Mouse (Mus musculus) liver, adult 2 months (tissue): Measurements from ENCODE around the gene B430306N03Rik. TPM values are rescaled to one million over a fixed set of nuclear protein-coding genes. Genes with fewer than 3 reads are reported as not detected.
A peak's percentile ranks its signal among the peaks of the same experiment; 100 is the strongest.

Experiments used
- DNase-seq: peaks from one replicate; pipeline ENCODE4 v3.0.0-alpha.2; 2011; ENCODE audit warnings: low read depth, low spot score; ENCODE audit errors: extremely low read depth
- H3K27ac ChIP-seq: fragments of 200-500 bp; replicated peaks from 2 replicates; pipeline ENCODE4 v1.5.1; 2012; ENCODE audit warnings: low read depth, mild to moderate bottlenecking, control low read depth, inconsistent platforms, low read length; ENCODE audit not compliant: insufficient read depth
- H3K27me3 ChIP-seq: fragments of 200-500 bp; 2 replicates; pipeline ENCODE4 v1.6.1; 2012; ENCODE audit warnings: mild to moderate bottlenecking, moderate library complexity, low read length, inconsistent platforms; ENCODE audit not compliant: control insufficient read depth, insufficient read depth
- H3K36me3 ChIP-seq: fragments of 200-500 bp; 2 replicates; pipeline ENCODE4 v1.6.1; 2012; ENCODE audit warnings: low read length, inconsistent platforms; ENCODE audit not compliant: control insufficient read depth, insufficient read depth
- H3K4me1 ChIP-seq: fragments of 200-500 bp; 2 replicates; pipeline ENCODE4 v1.6.1; 2011; ENCODE audit warnings: low read length; ENCODE audit not compliant: control insufficient read depth, insufficient read depth
- H3K4me3 ChIP-seq: fragments of 200-500 bp; 2 replicates; pipeline ENCODE4 v1.5.1; 2011; ENCODE audit warnings: low read depth, mild to moderate bottlenecking, control low read depth, low read length, moderate library complexity; ENCODE audit not compliant: insufficient read depth
- H3K79me2 ChIP-seq: fragments of 200-500 bp; 2 replicates; pipeline ENCODE4 v1.6.1; 2012; ENCODE audit warnings: inconsistent platforms, mild to moderate bottlenecking, low read length, moderate library complexity; ENCODE audit not compliant: control insufficient read depth, insufficient read depth
- H3K9ac ChIP-seq: fragments of 200-500 bp; 2 replicates; pipeline ENCODE4 v1.6.1; 2012; ENCODE audit warnings: low read depth, mild to moderate bottlenecking, control low read depth, inconsistent platforms, low read length
- CTCF ChIP-seq: fragments of 200-500 bp; IDR thresholded peaks from 2 replicates; pipeline ENCODE4 v1.5.1; 2011; ENCODE audit warnings: low read depth, low read length, control low read depth
- POLR2A ChIP-seq: fragments of 200-500 bp; IDR thresholded peaks from 2 replicates; pipeline ENCODE4 v1.6.1; 2011; ENCODE audit warnings: low read length, control low read depth; ENCODE audit not compliant: insufficient read depth; ENCODE audit errors: extremely low read depth
- WGBS: fragments of 180-500 bp; shearing (Covaris S2); methylation state at CpG from one replicate; pipeline ENCODE4 v1.1.7; 2018; 5-methylcytosine and 5-hydroxymethylcytosine counted together
- polyA plus RNA-seq: library from polyadenylated mRNA; depleted of rRNA; stranded (reverse); fragments of >200 nt; gene quantifications from 2 replicates; pipeline ENCODE4 v1.2.3, GENCODE M21; 2012
- total RNA-seq: library from RNA; depleted of rRNA; stranded (reverse); fragments of >200 nt; gene quantifications from 2 replicates; pipeline ENCODE4 v1.2.3, GENCODE M21; 2014

The B430306N03Rik gene
- total and polyA plus RNA-seq, 2 experiments: 0.83 to 1.9 TPM

DNA sequence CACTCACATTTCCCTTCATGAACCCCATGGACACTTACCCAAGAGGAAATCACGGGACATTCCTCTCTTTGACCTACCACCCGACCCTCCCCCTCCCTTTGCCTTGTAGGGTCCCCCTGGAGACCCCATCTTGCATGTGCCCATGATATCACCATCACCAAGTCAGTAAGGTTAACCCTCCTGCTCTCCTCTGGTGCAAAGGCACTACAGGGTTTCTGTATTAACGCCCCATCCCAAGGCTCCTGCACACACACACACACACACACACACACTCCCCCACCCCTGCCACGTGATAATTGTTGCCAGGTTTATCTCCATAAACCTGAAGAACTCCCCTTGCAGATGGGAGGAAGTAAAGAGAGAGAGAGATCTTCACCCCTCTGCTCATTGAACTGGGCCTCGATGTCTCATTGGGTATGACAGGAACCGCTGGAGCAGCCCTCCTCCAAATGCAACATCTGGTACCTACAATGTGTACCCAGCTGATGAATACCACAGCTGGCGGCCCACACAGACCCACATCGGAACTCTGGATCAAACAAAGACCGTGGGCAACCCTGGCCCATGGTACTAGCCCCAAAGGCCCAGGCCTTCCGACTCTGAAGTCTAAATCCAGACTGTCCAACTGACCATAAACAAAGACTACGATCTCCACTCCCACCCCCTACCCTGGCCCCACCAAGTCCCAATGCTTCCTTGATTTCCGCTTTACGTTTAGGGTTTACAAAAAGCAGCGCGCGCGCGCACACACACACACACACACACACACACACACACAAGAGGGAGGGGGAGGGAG is 34.8 kb upstream of the B430306N03Rik start:
- no peak for DNase-seq
- WGBS: 37% methylated on average over 18 of the region's 18 CpGs
- Histone ChIP-seq H3K9ac (no peak overlapping the region), H3K79me2 (no peaks in the 10 kb centered on the region), H3K27me3 (peaks cover 3% of the 10 kb centered on the region; the same call in 1 of the 2 replicates), H3K4me3 (no peak overlapping the region), H3K27ac (no peak overlapping the region), H3K4me1 (no peaks in the 10 kb centered on the region), H3K36me3 (no peaks in the 10 kb centered on the region)
- no peak for TF ChIP-seq POLR2A
- no peak for TF ChIP-seq CTCF

- TF ChIP-seq CTCF (no peak), POLR2A (no peak)
- Histone ChIP-seq H3K79me2 (no peaks in the 10 kb centered on the region), H3K27ac (no peak overlapping the region), H3K36me3 (no peaks in the 10 kb centered on the region), H3K9ac (no peak overlapping the region), H3K4me3 (no peak overlapping the region), H3K27me3 (peaks cover 3% of the 10 kb centered on the region; the same call in 1 of the 2 replicates), H3K4me1 (no peaks in the 10 kb centered on the region)
- no peak for DNase-seq
- WGBS: 12% methylated on average over 3 of the region's 3 CpGs
Measured at GRCm38 (mm10) chr17:48281739-48282085, 34.2 kb upstream of the B430306N03Rik start.

GRCm38 (mm10) chr17:48286765-48287164 is 29.2 kb upstream of the B430306N03Rik start:
- Histone ChIP-seq H3K4me3 (no peak overlapping the region), H3K9ac (no peak overlapping the region), H3K4me1 (no peaks in the 10 kb centered on the region), H3K27ac (no peak overlapping the region), H3K27me3 (no peaks in the 10 kb centered on the region), H3K36me3 (no peaks in the 10 kb centered on the region), H3K79me2 (no peaks in the 10 kb centered on the region)
- TF ChIP-seq POLR2A (no peak), CTCF (no peak)
- peak; percentile 20 for DNase-seq
- 52% methylated on average over 1 of the region's 1 CpGs for WGBS

DNA sequence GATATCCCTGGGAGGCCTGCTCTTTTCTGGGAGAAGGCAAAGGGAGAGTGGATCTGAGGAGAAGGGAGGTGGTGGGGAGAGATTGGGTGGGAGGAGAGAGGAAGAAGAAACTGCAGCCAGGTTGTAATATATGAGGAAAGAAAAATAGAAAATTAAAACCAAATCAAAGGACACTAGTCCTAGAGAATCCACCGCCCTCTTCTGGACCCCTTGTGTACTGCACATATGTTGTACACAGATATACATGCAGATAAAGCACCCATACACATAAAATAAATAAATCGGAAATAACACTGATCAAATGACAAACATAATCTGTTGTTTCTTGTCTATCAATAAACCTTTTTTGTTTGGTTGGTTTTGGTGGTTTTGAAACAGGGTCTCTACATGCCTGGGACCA is 28.7 kb upstream of the B430306N03Rik start:
- TF ChIP-seq POLR2A (no peak), CTCF (no peak)
- DNase-seq: no peak

DNA sequence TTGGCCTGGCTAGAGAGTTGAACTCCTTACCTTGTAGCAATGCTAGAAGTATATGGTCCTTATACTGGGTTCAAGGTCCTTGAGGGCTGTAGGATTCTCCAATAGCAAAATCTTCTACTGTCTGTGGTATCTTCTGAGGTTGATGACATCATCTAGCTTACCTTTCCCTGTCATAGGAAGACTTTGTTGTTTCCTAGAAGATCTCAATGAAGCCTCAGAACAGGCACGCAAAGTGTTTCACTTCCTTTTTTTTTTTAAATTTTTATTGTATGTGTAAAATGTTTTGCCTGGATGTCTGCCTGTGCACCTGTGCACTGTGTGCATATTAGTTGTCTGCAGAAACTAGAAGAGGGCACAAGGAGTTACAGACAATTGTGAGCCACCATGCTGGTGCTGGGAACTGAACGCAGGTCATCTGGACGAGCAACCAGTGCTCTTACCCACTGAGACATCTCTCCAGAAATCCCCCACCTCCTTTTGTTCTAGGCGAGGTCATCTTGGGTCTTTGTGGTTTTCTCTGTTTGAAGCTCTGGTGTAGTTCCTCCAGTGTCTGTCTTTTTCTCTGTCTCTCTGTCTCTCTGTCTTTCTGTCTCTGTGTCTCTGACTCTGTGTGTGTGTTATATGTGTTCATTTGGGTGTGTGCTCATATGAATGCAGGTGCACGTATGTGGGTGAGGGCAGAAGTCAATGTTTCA is 22.3 kb upstream of the B430306N03Rik start:
- Histone ChIP-seq H3K36me3 (no peaks in the 10 kb centered on the region), H3K27me3 (no peaks in the 10 kb centered on the region), H3K4me3 (no peak overlapping the region), H3K79me2 (no peaks in the 10 kb centered on the region), H3K9ac (no peak overlapping the region), H3K27ac (no peak overlapping the region), H3K4me1 (no peaks in the 10 kb centered on the region)
- WGBS: 77% methylated on average over 5 of the region's 5 CpGs
- TF ChIP-seq POLR2A: no peak
- no peak for DNase-seq

More for the DNA sequence above, 28.7 kb upstream of the B430306N03Rik start:
- no peaks in the 10 kb centered on the region for H3K27me3 ChIP-seq
- H3K4me1 ChIP-seq: no peaks in the 10 kb centered on the region
- H3K79me2 ChIP-seq: no peaks in the 10 kb centered on the region
- H3K36me3 ChIP-seq: no peaks in the 10 kb centered on the region
- 67% methylated on average over 2 of the region's 2 CpGs for WGBS
- H3K4me3 ChIP-seq: no peak overlapping the region
- no peak overlapping the region for H3K9ac ChIP-seq
- no peak overlapping the region for H3K27ac ChIP-seq

GRCm38 (mm10) chr17:48299203-48299602 is 16.7 kb upstream of the B430306N03Rik start, which contains the start of gene Treml2:
Gene Treml2 (plus strand): TSS chr17:48299498.
- TF ChIP-seq CTCF: no peak
- TF ChIP-seq POLR2A: no peak
- Histone ChIP-seq H3K9ac (no peak within 1 kb of the TSS), H3K4me1 (no peaks in the 10 kb centered on the region), H3K36me3 (no peaks in the 10 kb centered on the region), H3K27me3 (no peaks in the 10 kb centered on the region), H3K27ac (no peak within 1 kb of the TSS), H3K79me2 (no peaks in the 10 kb centered on the region), H3K4me3 (peak within 1 kb of the TSS; percentile 15; the same call in 1 of the 2 replicates)
- DNase-seq: no peak
- WGBS: 48% methylated on average over 3 of the region's 4 CpGs
